Mouse (Mus musculus): ENCODE results near the gene Vpreb2.
"Not testable (repeated sequence)": the region's sequence is repeated elsewhere in the genome, so short reads cannot be mapped to it uniquely, and the experiment has no call there.

Gene Vpreb2

GRCm38 (mm10) chr16:17980128-17980527 lies at the start of gene Vpreb2:
Vpreb2 (plus strand) TSS chr16:17980428.
- DNase-seq (ENCODE audit: low spot score): no peak

GRCm38 (mm10) chr16:17931906-17932460 lies 48.2 kb upstream of the Vpreb2 start:
- DNase-seq (ENCODE audit: low spot score): no peak

GRCm38 (mm10) chr16:17933594-17934444 lies 46.4 kb upstream of the Vpreb2 start:
- DNase-seq (ENCODE audit: low spot score): no peak

- DNase-seq (ENCODE audit: low spot score): no peak
Observed at GRCm38 (mm10) chr16:17934445-17934910, 45.8 kb upstream of the Vpreb2 start.

- no peak for DNase-seq (ENCODE audit: low spot score)
Observed at GRCm38 (mm10) chr16:17936776-17937175, 43.5 kb upstream of the Vpreb2 start.

GRCm38 (mm10) chr16:17938187-17938586 lies 42.0 kb upstream of the Vpreb2 start:
- DNase-seq (ENCODE audit: low spot score): no peak

- DNase-seq (ENCODE audit: low spot score): no peak
Observed at GRCm38 (mm10) chr16:17938821-17939220, 41.4 kb upstream of the Vpreb2 start.

GRCm38 (mm10) chr16:17939255-17939751 lies 40.9 kb upstream of the Vpreb2 start:
- DNase-seq (ENCODE audit: low spot score): no peak

- no peak for DNase-seq (ENCODE audit: low spot score)
Observed at GRCm38 (mm10) chr16:17943466-17943865, 36.8 kb upstream of the Vpreb2 start.

GRCm38 (mm10) chr16:17945081-17945831 lies 35.0 kb upstream of the Vpreb2 start:
- no peak for DNase-seq (ENCODE audit: low spot score)

GRCm38 (mm10) chr16:17949421-17949877 lies 30.8 kb upstream of the Vpreb2 start:
- no peak for DNase-seq (ENCODE audit: low spot score)

- no peak for DNase-seq (ENCODE audit: low spot score)
Observed at GRCm38 (mm10) chr16:17950068-17950467, 30.2 kb upstream of the Vpreb2 start.

GRCm38 (mm10) chr16:17951618-17952017 lies 28.6 kb upstream of the Vpreb2 start:
- no peak for DNase-seq (ENCODE audit: low spot score)

GRCm38 (mm10) chr16:17956052-17956638 lies 24.1 kb upstream of the Vpreb2 start:
- not testable (repeated sequence) for DNase-seq (ENCODE audit: low spot score)

- DNase-seq (ENCODE audit: low spot score): no peak
Observed at GRCm38 (mm10) chr16:17962091-17962490, 18.1 kb upstream of the Vpreb2 start.

- DNase-seq (ENCODE audit: low spot score): no peak
Observed at GRCm38 (mm10) chr16:17971853-17972252, 8.4 kb upstream of the Vpreb2 start.

- not testable (repeated sequence) for DNase-seq (ENCODE audit: low spot score)
Observed at GRCm38 (mm10) chr16:17977840-17978239, 2.4 kb upstream of the Vpreb2 start.

GRCm38 (mm10) chr16:17983201-17983600 lies 3.0 kb downstream of the Vpreb2 start:
- DNase-seq (ENCODE audit: low spot score): no peak

GRCm38 (mm10) chr16:17984231-17984630 lies 4.0 kb downstream of the Vpreb2 start:
- DNase-seq (ENCODE audit: low spot score): no peak

- no peak for DNase-seq (ENCODE audit: low spot score)
Observed at GRCm38 (mm10) chr16:17985078-17985477, 4.8 kb downstream of the Vpreb2 start.

GRCm38 (mm10) chr16:17986456-17987132 lies 6.4 kb downstream of the Vpreb2 start:
- no peak for DNase-seq (ENCODE audit: low spot score)
